Mouse (Mus musculus): Measurements from ENCODE around the gene Pth1r. TPM values are rescaled to one million over a fixed set of nuclear protein-coding genes. Genes with fewer than 3 reads are reported as not detected.

Pth1r gene
- polyA plus RNA-seq, 1 experiment from 2014 or later = 33.9 TPM

- 70% methylated on average over 2 of the region's 2 CpGs for WGBS
- H3K4me1 ChIP-seq = 0 out of 2 replicates have a peak, but pooled peaks cover 11% of the 10 kb centered on the region
- no peaks in the 10 kb centered on the region for H3K9me3 ChIP-seq (replicated peaks)
- peaks cover 18% of the 10 kb centered on the region for H3K27me3 ChIP-seq (ENCODE audit: low read depth, poor library complexity, severe bottlenecking)
- no peak overlapping the region for H3K27ac ChIP-seq (replicated peaks)
- H3K36me3 ChIP-seq = no peaks in the 10 kb centered on the region
- H3K4me3 ChIP-seq = no peak overlapping the region
- no peak for DNase-seq (ENCODE audit: low spot score)
Observed at GRCm38 (mm10) chr9:110763405-110763804, 16.5 kb upstream of the Pth1r start.

- H3K9me3 ChIP-seq (replicated peaks) = no peaks in the 10 kb centered on the region
- H3K27me3 ChIP-seq (ENCODE audit: low read depth, poor library complexity, severe bottlenecking) = peaks cover 18% of the 10 kb centered on the region
- no peak for DNase-seq (ENCODE audit: low spot score)
- no peak overlapping the region for H3K27ac ChIP-seq (replicated peaks)
- no peaks in the 10 kb centered on the region for H3K36me3 ChIP-seq
- no peak overlapping the region for H3K4me3 ChIP-seq
- H3K4me1 ChIP-seq = 0 out of 2 replicates have a peak, but pooled peaks cover 11% of the 10 kb centered on the region
- 79% methylated on average over 10 of the region's 10 CpGs for WGBS
Observed at GRCm38 (mm10) chr9:110762763-110763162, 15.8 kb upstream of the Pth1r start.

GRCm38 (mm10) chr9:110760886-110761285 lies 13.9 kb upstream of the Pth1r start:
- no peak for DNase-seq (ENCODE audit: low spot score)

GRCm38 (mm10) chr9:110759265-110759664 lies 12.3 kb upstream of the Pth1r start:
- Histone ChIP-seq H3K4me1 (0 out of 2 replicates have a peak, but pooled peaks cover 11% of the 10 kb centered on the region), H3K4me3 (no peak overlapping the region), H3K27ac (replicated peaks) (no peak overlapping the region), H3K36me3 (no peaks in the 10 kb centered on the region), H3K9me3 (replicated peaks) (no peaks in the 10 kb centered on the region), H3K27me3 (ENCODE audit: low read depth, poor library complexity, severe bottlenecking) (peaks cover 16% of the 10 kb centered on the region)
- DNase-seq (ENCODE audit: low spot score) = peak; percentile 51
- WGBS = 63% methylated on average over 2 of the region's 2 CpGs

More at GRCm38 (mm10) chr9:110760886-110761285, 13.9 kb upstream of the Pth1r start:
- WGBS = 89% methylated on average over 8 of the region's 8 CpGs
- Histone ChIP-seq H3K36me3 (no peaks in the 10 kb centered on the region), H3K4me3 (no peak overlapping the region), H3K9me3 (replicated peaks) (no peaks in the 10 kb centered on the region), H3K27ac (replicated peaks) (no peak overlapping the region), H3K27me3 (ENCODE audit: low read depth, poor library complexity, severe bottlenecking) (peaks cover 18% of the 10 kb centered on the region), H3K4me1 (0 out of 2 replicates have a peak, but pooled peaks cover 13% of the 10 kb centered on the region)

- H3K9me3 ChIP-seq (replicated peaks) = no peaks in the 10 kb centered on the region
- no peak overlapping the region for H3K27ac ChIP-seq (replicated peaks)
- 87% methylated on average over 8 of the region's 8 CpGs for WGBS
- no peak overlapping the region for H3K4me3 ChIP-seq
- no peaks in the 10 kb centered on the region for H3K36me3 ChIP-seq
- peaks cover 16% of the 10 kb centered on the region for H3K4me1 ChIP-seq
- peaks cover 9% of the 10 kb centered on the region for H3K27me3 ChIP-seq (ENCODE audit: low read depth, poor library complexity, severe bottlenecking)
- no peak for DNase-seq (ENCODE audit: low spot score)
Observed at GRCm38 (mm10) chr9:110758605-110759004, 11.7 kb upstream of the Pth1r start.

- no peak for DNase-seq (ENCODE audit: low spot score)
- H3K9me3 ChIP-seq (replicated peaks) = no peaks in the 10 kb centered on the region
- no peak overlapping the region for H3K4me3 ChIP-seq
- WGBS = 88% methylated on average over 5 of the region's 5 CpGs
- H3K27ac ChIP-seq (replicated peaks) = no peak overlapping the region
- no peaks in the 10 kb centered on the region for H3K36me3 ChIP-seq
- H3K4me1 ChIP-seq = peaks cover 19% of the 10 kb centered on the region
- peaks cover 6% of the 10 kb centered on the region; the same call in 1 of the 2 replicates for H3K27me3 ChIP-seq (ENCODE audit: low read depth, poor library complexity, severe bottlenecking)
Observed at GRCm38 (mm10) chr9:110757816-110758215, 10.9 kb upstream of the Pth1r start.

- Histone ChIP-seq H3K4me1 (peaks cover 42% of the 10 kb centered on the region), H3K36me3 (no peaks in the 10 kb centered on the region), H3K9me3 (replicated peaks) (no peaks in the 10 kb centered on the region), H3K4me3 (no peak overlapping the region), H3K27ac (replicated peaks) (peak overlapping the region; percentile 35; the same call in 1 of the 2 replicates), H3K27me3 (ENCODE audit: low read depth, poor library complexity, severe bottlenecking) (peaks cover 8% of the 10 kb centered on the region)
- no peak for DNase-seq (ENCODE audit: low spot score)
- 74% methylated on average over 4 of the region's 4 CpGs for WGBS
Observed at GRCm38 (mm10) chr9:110753773-110754172, 6.8 kb upstream of the Pth1r start.

- WGBS = 64% methylated on average over 4 of the region's 4 CpGs
- no peak overlapping the region for H3K4me3 ChIP-seq
- peaks cover 42% of the 10 kb centered on the region for H3K4me1 ChIP-seq
- no peaks in the 10 kb centered on the region for H3K36me3 ChIP-seq
- H3K9me3 ChIP-seq (replicated peaks) = no peaks in the 10 kb centered on the region
- peaks cover 14% of the 10 kb centered on the region for H3K27me3 ChIP-seq (ENCODE audit: low read depth, poor library complexity, severe bottlenecking)
- peak overlapping the region; percentile 35; the same call in 1 of the 2 replicates for H3K27ac ChIP-seq (replicated peaks)
- no peak for DNase-seq (ENCODE audit: low spot score)
Observed at GRCm38 (mm10) chr9:110752917-110753435, 6.0 kb upstream of the Pth1r start.

GRCm38 (mm10) chr9:110751412-110751811 lies 4.5 kb upstream of the Pth1r start:
- no peak for DNase-seq (ENCODE audit: low spot score)
- Histone ChIP-seq H3K4me1 (peaks cover 50% of the 10 kb centered on the region), H3K27me3 (ENCODE audit: low read depth, poor library complexity, severe bottlenecking) (peaks cover 29% of the 10 kb centered on the region), H3K36me3 (no peaks in the 10 kb centered on the region), H3K27ac (replicated peaks) (0 out of 2 replicates have a peak overlapping the region, but pooled peaks have one; percentile 6), H3K4me3 (no peak overlapping the region), H3K9me3 (replicated peaks) (no peaks in the 10 kb centered on the region)
- 77% methylated on average over 5 of the region's 5 CpGs for WGBS

- no peaks in the 10 kb centered on the region for H3K36me3 ChIP-seq
- 59% methylated on average over 14 of the region's 14 CpGs for WGBS
- H3K27ac ChIP-seq (replicated peaks) = no peak overlapping the region; the same call in 1 of the 2 replicates
- peaks cover 38% of the 10 kb centered on the region for H3K27me3 ChIP-seq (ENCODE audit: low read depth, poor library complexity, severe bottlenecking)
- H3K4me3 ChIP-seq = no peak overlapping the region
- H3K9me3 ChIP-seq (replicated peaks) = no peaks in the 10 kb centered on the region
- peaks cover 55% of the 10 kb centered on the region for H3K4me1 ChIP-seq
- DNase-seq (ENCODE audit: low spot score) = no peak
Observed at GRCm38 (mm10) chr9:110750404-110751187, 3.7 kb upstream of the Pth1r start.

GRCm38 (mm10) chr9:110748451-110748850 lies 1.5 kb upstream of the Pth1r start:
- Histone ChIP-seq H3K27ac (replicated peaks) (no peak overlapping the region), H3K4me1 (peaks cover 61% of the 10 kb centered on the region), H3K36me3 (no peaks in the 10 kb centered on the region), H3K9me3 (replicated peaks) (no peaks in the 10 kb centered on the region), H3K4me3 (no peak overlapping the region), H3K27me3 (ENCODE audit: low read depth, poor library complexity, severe bottlenecking) (peaks cover 59% of the 10 kb centered on the region)
- 74% methylated on average over 2 of the region's 2 CpGs for WGBS
- DNase-seq (ENCODE audit: low spot score) = no peak

GRCm38 (mm10) chr9:110746238-110746637 lies 707 bp downstream of the Pth1r start:
- Histone ChIP-seq H3K27ac (replicated peaks) (no peak overlapping the region; the same call in 1 of the 2 replicates), H3K9me3 (replicated peaks) (no peaks in the 10 kb centered on the region), H3K4me1 (peaks cover 70% of the 10 kb centered on the region), H3K4me3 (no peak overlapping the region), H3K27me3 (ENCODE audit: low read depth, poor library complexity, severe bottlenecking) (peaks cover 66% of the 10 kb centered on the region), H3K36me3 (no peaks in the 10 kb centered on the region)
- DNase-seq (ENCODE audit: low spot score) = no peak
- 33% methylated on average over 5 of the region's 5 CpGs for WGBS

- H3K36me3 ChIP-seq = no peaks in the 10 kb centered on the region
- no peaks in the 10 kb centered on the region for H3K9me3 ChIP-seq (replicated peaks)
- no peak for DNase-seq (ENCODE audit: low spot score)
- H3K27me3 ChIP-seq (ENCODE audit: low read depth, poor library complexity, severe bottlenecking) = peaks cover 70% of the 10 kb centered on the region
- WGBS = 6% methylated on average over 5 of the region's 5 CpGs
- no peak overlapping the region for H3K4me3 ChIP-seq
- H3K27ac ChIP-seq (replicated peaks) = 0 out of 2 replicates have a peak overlapping the region, but pooled peaks have one; percentile 6
- H3K4me1 ChIP-seq = peaks cover 70% of the 10 kb centered on the region
Observed at GRCm38 (mm10) chr9:110745752-110746151, 1.2 kb downstream of the Pth1r start.
